Mouse (Mus musculus) myocyte (in vitro differentiated cells): ENCODE measurements around the gene Shbg.
A peak's percentile ranks its signal among the peaks of the same experiment; 100 is the strongest.

Experiments
- E2F4 ChIP-seq: IDR thresholded peaks from one replicate; pipeline ENCODE4 v1.6.1; 2011; ENCODE audit warnings: mild to moderate bottlenecking, control low read depth, moderate library complexity; ENCODE audit not compliant: insufficient read depth
- MAX ChIP-seq: IDR thresholded peaks from one replicate; pipeline ENCODE4 v1.6.1; 2011; ENCODE audit warnings: low read depth, mild to moderate bottlenecking, control low read depth
- MYOG ChIP-seq, 3 experiments: IDR thresholded peaks; one replicate each; pipeline ENCODE4 v1.6.1; 2011; ENCODE audit warnings: control low read depth in 2 of 3, low read depth in 2 of 3, mild to moderate bottlenecking in 2 of 3; ENCODE audit not compliant: insufficient read length in 2 of 3, control insufficient read depth in 1 of 3, insufficient read depth in 1 of 3
- POLR2A ChIP-seq: IDR thresholded peaks from one replicate; pipeline ENCODE4 v1.6.1; 2011; ENCODE audit warnings: low read depth, mild to moderate bottlenecking, control low read depth, moderate library complexity; ENCODE audit not compliant: insufficient read length
- POLR2AphosphoS2 ChIP-seq: IDR thresholded peaks from one replicate; pipeline ENCODE4 v1.6.1; 2011; ENCODE audit warnings: low read depth, control low read depth; ENCODE audit not compliant: insufficient read length
- SRF ChIP-seq: IDR thresholded peaks from one replicate; pipeline ENCODE4 v1.6.1; 2011; ENCODE audit warnings: low read depth; ENCODE audit not compliant: control insufficient read depth, insufficient read length
- TCF12 ChIP-seq: IDR thresholded peaks from one replicate; pipeline ENCODE4 v1.6.1; 2011; ENCODE audit warnings: mild to moderate bottlenecking, control low read depth; ENCODE audit not compliant: poor library complexity, insufficient read depth, severe bottlenecking
- USF1 ChIP-seq: IDR thresholded peaks from one replicate; pipeline ENCODE4 v1.6.1; 2011; ENCODE audit warnings: low read depth, mild to moderate bottlenecking, control low read depth, moderate library complexity

- no peak for TF ChIP-seq POLR2A
- TF ChIP-seq POLR2AphosphoS2: no peak
- TF ChIP-seq MYOG (IDR thresholded peaks at IDR 0.05; ENCODE audit: control insufficient read depth in 1 of 3, insufficient read depth in 1 of 3, insufficient read length in 2 of 3, low read depth in 2 of 3): peak in 1 of 3 experiments; percentile 8
- TF ChIP-seq SRF: no peak
- no peak for TF ChIP-seq MAX
- TF ChIP-seq E2F4: no peak
- no peak for TF ChIP-seq USF1
- no peak for TF ChIP-seq TCF12
Observed at GRCm38 (mm10) chr11:69628286-69628685, 10.6 kb upstream of the Shbg start.
